Mouse (Mus musculus) CH12.LX (cell line): Measurements from ENCODE around the gene Isyna1. TPM values are rescaled to one million over a fixed set of nuclear protein-coding genes. Genes with fewer than 3 reads are reported as not detected.

ENCODE experiments used
- DNase-seq: peaks from one replicate; pipeline ENCODE4 v3.0.0-alpha.2; 2013; ENCODE audit errors: extremely low read depth
- H3K27ac ChIP-seq: 2 replicates; pipeline ENCODE4 v1.5.1; 2012; ENCODE audit warnings: low read depth, mild to moderate bottlenecking, control low read depth, moderate library complexity; ENCODE audit not compliant: insufficient read depth
- H3K27me3 ChIP-seq: replicated peaks from 2 replicates; pipeline ENCODE3; 2012; ENCODE audit warnings: inconsistent platforms
- H3K36me3 ChIP-seq, 2 experiments: replicated peaks in 1 of 2; 2 replicates each; pipeline versions ENCODE3 to v1.6.1; 2012; ENCODE audit warnings: inconsistent platforms in 1 of 2, low read length in 1 of 2, mild to moderate bottlenecking in 1 of 2, mixed read lengths in 1 of 2, moderate library complexity in 1 of 2; ENCODE audit not compliant: control insufficient read depth in 1 of 2, insufficient read depth in 1 of 2
- H3K4me1 ChIP-seq, 2 experiments: 2 replicates each; pipeline ENCODE4 v1.6.1; 2012; ENCODE audit warnings: inconsistent platforms in 1 of 2, moderate library complexity in 1 of 2; ENCODE audit not compliant: insufficient read depth in 2 of 2, control insufficient read depth in 1 of 2
- H3K4me2 ChIP-seq: 2 replicates; pipeline ENCODE4 v1.6.1; 2012; ENCODE audit warnings: low read depth, mild to moderate bottlenecking, control low read depth; ENCODE audit not compliant: poor library complexity, insufficient read depth, severe bottlenecking
- H3K4me3 ChIP-seq, 3 experiments: fragments of 150-350 bp in 1 of 3; sonication (generic) in 1 of 3; replicated peaks in 1 of 3; 2 replicates each; pipeline versions ENCODE3 to v1.5.1; 2011 to 2012; ENCODE audit warnings: low read depth in 2 of 3, low read length in 2 of 3, mild to moderate bottlenecking in 2 of 3, moderate library complexity in 2 of 3, control low read depth in 1 of 3, improper control_type of control experiment in 1 of 3, inconsistent platforms in 1 of 3, mixed read lengths in 1 of 3; ENCODE audit not compliant: poor library complexity in 1 of 3
- H3K79me2 ChIP-seq: replicated peaks from 2 replicates; pipeline ENCODE4 v1.6.1; 2012; ENCODE audit warnings: mild to moderate bottlenecking, moderate library complexity; ENCODE audit not compliant: control insufficient read depth, poor library complexity, insufficient read depth, severe bottlenecking; ENCODE audit errors: extremely low read depth
- H3K9ac ChIP-seq: 2 replicates; pipeline ENCODE4 v1.6.1; 2012; ENCODE audit warnings: low read depth, mild to moderate bottlenecking, control low read depth, moderate library complexity; ENCODE audit not compliant: insufficient read depth
- H3K9me3 ChIP-seq: replicated peaks from 2 replicates; pipeline ENCODE3; 2012; ENCODE audit warnings: low read length, inconsistent platforms, mixed read lengths
- BHLHE40 ChIP-seq: IDR thresholded peaks from 2 replicates; pipeline ENCODE4 v1.6.1; 2011; ENCODE audit warnings: mild to moderate bottlenecking, low read depth, low read length, improper control_type of control experiment
- CHD1 ChIP-seq: IDR thresholded peaks from 2 replicates; pipeline ENCODE4 v1.6.1; 2012; ENCODE audit warnings: low read depth, low read length, improper control_type of control experiment, inconsistent platforms
- CHD2 ChIP-seq: IDR thresholded peaks from 2 replicates; pipeline ENCODE4 v1.6.1; 2011; ENCODE audit warnings: low read length, improper control_type of control experiment
- CTCF ChIP-seq, 2 experiments: IDR thresholded peaks in 1 of 2; conservative IDR thresholded peaks in 1 of 2; 2 replicates each; pipeline ENCODE4 v1.5.1; 2011 to 2012; ENCODE audit warnings: low read depth in 2 of 2, low read length in 2 of 2, improper control_type of control experiment in 1 of 2, inconsistent platforms in 1 of 2, mild to moderate bottlenecking in 1 of 2, moderate library complexity in 1 of 2
- ELF1 ChIP-seq: IDR thresholded peaks from 2 replicates; pipeline ENCODE4 v1.6.1; 2014; ENCODE audit warnings: low read depth, mild to moderate bottlenecking, inconsistent platforms, low read length, improper control_type of control experiment
- EP300 ChIP-seq: IDR thresholded peaks from 2 replicates; pipeline ENCODE4 v1.6.1; 2011; ENCODE audit warnings: low read length, improper control_type of control experiment
- ETS1 ChIP-seq: conservative IDR thresholded peaks from 2 replicates; pipeline ENCODE4 v1.6.1; 2012; ENCODE audit warnings: low read depth, mild to moderate bottlenecking, inconsistent platforms, low read length, improper control_type of control experiment, moderate library complexity
- HCFC1 ChIP-seq: IDR thresholded peaks from 2 replicates; pipeline ENCODE4 v1.6.1; 2012; ENCODE audit warnings: low read depth, mild to moderate bottlenecking, inconsistent platforms, low read length, improper control_type of control experiment
- MAFK ChIP-seq: IDR thresholded peaks from 2 replicates; pipeline ENCODE4 v1.6.1; 2011; ENCODE audit warnings: low read length, improper control_type of control experiment; ENCODE audit not compliant: insufficient replicate concordance
- MAZ ChIP-seq: IDR thresholded peaks from 2 replicates; pipeline ENCODE4 v1.6.1; 2012; ENCODE audit warnings: low read depth, mild to moderate bottlenecking, inconsistent platforms, low read length, improper control_type of control experiment, moderate library complexity
- MEF2A ChIP-seq: IDR thresholded peaks from 2 replicates; pipeline ENCODE4 v1.6.1; 2014; ENCODE audit warnings: low read depth, mild to moderate bottlenecking, inconsistent platforms, low read length, improper control_type of control experiment, borderline replicate concordance
- NRF1 ChIP-seq: IDR thresholded peaks from 2 replicates; pipeline ENCODE4 v1.6.1; 2014; ENCODE audit warnings: low read depth, mild to moderate bottlenecking, inconsistent platforms, low read length, improper control_type of control experiment, moderate library complexity
- POLR2A ChIP-seq: IDR thresholded peaks from 2 replicates; pipeline ENCODE4 v1.6.1; 2011; ENCODE audit warnings: low read depth, mild to moderate bottlenecking, improper control_type of control experiment, low read length
- POLR2AphosphoS2 ChIP-seq: IDR thresholded peaks from 2 replicates; pipeline ENCODE4 v1.6.1; 2011; ENCODE audit warnings: low read depth, low read length, improper control_type of control experiment
- RAD21 ChIP-seq: IDR thresholded peaks from 2 replicates; pipeline ENCODE4 v1.6.1; 2011; ENCODE audit warnings: low read depth, mild to moderate bottlenecking, low read length, improper control_type of control experiment, moderate library complexity
- RCOR1 ChIP-seq: conservative IDR thresholded peaks from 2 replicates; pipeline ENCODE4 v1.6.1; 2012; ENCODE audit warnings: low read depth, mild to moderate bottlenecking, inconsistent platforms, low read length, improper control_type of control experiment
- SIN3A ChIP-seq: IDR thresholded peaks from 2 replicates; pipeline ENCODE4 v1.6.1; 2012; ENCODE audit warnings: low read length, improper control_type of control experiment, inconsistent platforms
- SMC3 ChIP-seq: IDR thresholded peaks from 2 replicates; pipeline ENCODE4 v1.6.1; 2011; ENCODE audit warnings: low read depth, low read length, improper control_type of control experiment
- TBP ChIP-seq: conservative IDR thresholded peaks from 2 replicates; pipeline ENCODE4 v1.6.1; 2011; ENCODE audit warnings: low read depth, low read length, improper control_type of control experiment
- TCF12 ChIP-seq: IDR thresholded peaks from 2 replicates; pipeline ENCODE4 v1.6.1; 2014; ENCODE audit warnings: low read depth, mild to moderate bottlenecking, inconsistent platforms, low read length, improper control_type of control experiment
- UBTF ChIP-seq: IDR thresholded peaks from 2 replicates; pipeline ENCODE4 v1.6.1; 2012; ENCODE audit warnings: low read depth, mild to moderate bottlenecking, inconsistent platforms, low read length, improper control_type of control experiment, moderate library complexity
- USF2 ChIP-seq: conservative IDR thresholded peaks from 2 replicates; pipeline ENCODE4 v1.6.1; 2011; ENCODE audit warnings: low read depth, low read length, improper control_type of control experiment
- ZC3H11A ChIP-seq: IDR thresholded peaks from 2 replicates; pipeline ENCODE4 v1.6.1; 2012; ENCODE audit warnings: low read depth, mild to moderate bottlenecking, inconsistent platforms, low read length, improper control_type of control experiment
- ZMIZ1 ChIP-seq: IDR thresholded peaks from 2 replicates; pipeline ENCODE4 v1.6.1; 2012; ENCODE audit warnings: low read depth, mild to moderate bottlenecking, inconsistent platforms, low read length, improper control_type of control experiment
- ZNF384 ChIP-seq: IDR thresholded peaks from 2 replicates; pipeline ENCODE4 v1.6.1; 2012; ENCODE audit warnings: low read depth, low read length, improper control_type of control experiment, inconsistent platforms
- dilution Hi-C: fragments of 300-500 bp; cut with MboI; formaldehyde crosslinking; loops from 2 replicates; pipeline ENCODE4 v1.14.3; 2020; ENCODE audit warnings: low sequenced_read_pairs; ENCODE audit not compliant: extremely low pct_unique_long_range_greater_than_20kb, extremely low pct_ligation_motif_present
- in situ Hi-C: fragments of 300-500 bp; cut with MboI; formaldehyde crosslinking; loops from 3 replicates; pipeline ENCODE4 v1.14.3; 2019; ENCODE audit warnings: low sequenced_read_pairs, low pct_ligation_motif_present, low pct_unique_long_range_greater_than_20kb, mixed read lengths
- polyA plus RNA-seq: library from polyadenylated mRNA; unstranded; fragments of >175 nt; gene quantifications from 2 replicates; pipeline ENCODE4 v1.2.1, GENCODE M21; 2012; ENCODE audit warnings: low read depth; ENCODE audit not compliant: insufficient read length
- total RNA-seq, 2 experiments: library from RNA; depleted of rRNA; stranded (reverse); fragments of 300-350 nt in 1 of 2; fragments of >200 nt in 1 of 2; gene quantifications; 2 replicates each; pipeline ENCODE4 v1.2.3; 2012 to 2014

Gene Isyna1
- total and polyA plus RNA-seq, 3 experiments: 99.9 to 163 (median 141) TPM

DNA sequence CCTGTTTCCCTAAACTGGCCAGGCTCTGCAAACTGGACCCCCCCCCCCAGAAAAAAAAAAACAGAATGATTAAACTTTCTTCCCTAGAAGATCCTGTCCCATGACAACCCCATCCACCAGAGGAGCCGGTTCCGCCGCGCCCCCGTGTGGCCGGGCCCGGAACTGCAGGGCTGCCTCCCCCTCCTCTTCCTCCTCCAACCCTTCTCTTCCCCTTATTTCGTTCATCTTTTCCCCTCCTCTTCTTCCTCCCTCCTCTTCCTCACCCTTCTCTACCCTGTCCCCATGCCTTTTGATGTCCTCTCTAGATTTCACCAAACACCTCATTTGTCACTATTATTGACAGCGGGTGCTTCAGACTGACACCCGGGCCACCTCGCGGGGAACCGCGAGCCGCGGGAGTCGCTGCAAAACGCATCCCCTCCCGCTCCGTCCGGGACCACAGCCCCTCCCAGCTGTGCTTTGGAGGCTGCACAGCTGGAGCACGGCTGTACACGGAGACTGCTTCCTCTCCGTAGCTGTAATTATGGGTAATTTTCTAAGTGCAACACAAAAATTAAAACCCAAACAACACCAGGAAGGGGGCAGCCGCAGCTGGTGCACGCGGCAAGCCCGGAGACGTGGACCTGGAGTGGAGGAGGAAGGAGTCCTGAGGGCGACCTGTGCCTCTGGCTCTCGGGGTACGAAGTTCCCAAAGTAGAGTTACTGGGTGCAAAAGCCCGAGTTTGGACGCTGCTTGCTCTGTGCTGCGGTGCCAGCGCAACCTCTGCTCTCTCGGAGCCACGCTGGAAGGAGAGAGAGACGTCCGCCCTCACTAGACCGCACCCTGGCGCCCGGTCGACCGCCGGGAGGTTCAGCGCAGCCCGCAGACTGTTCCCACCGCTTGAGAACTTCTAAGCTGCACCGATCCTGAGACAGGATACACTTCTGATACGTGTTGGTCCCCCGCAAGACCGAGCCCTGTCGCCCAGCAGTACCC, 16.9 kb downstream of the Isyna1 start:
- peak; percentile 77 for DNase-seq
- TF ChIP-seq BHLHE40 (peak; percentile 26; the same call in 1 of the 2 replicates), POLR2AphosphoS2 (no peak), ETS1 (0 out of 2 replicates have a peak, but pooled peaks have one; percentile 11), MAZ (peak; percentile 67), EP300 (no peak), RCOR1 (peak; percentile 36; the same call in 1 of the 2 replicates), MEF2A (peak; percentile 42; the same call in 1 of the 2 replicates), NRF1 (0 out of 2 replicates have a peak, but pooled peaks have one; percentile 5), MAFK (no peak), CHD1 (no peak; the same call in 1 of the 2 replicates), UBTF (peak; percentile 60; the same call in 1 of the 2 replicates), ZNF384 (peak; percentile 78), SIN3A (peak; percentile 19; the same call in 1 of the 2 replicates), ZC3H11A (no peak), CHD2 (no peak; the same call in 1 of the 2 replicates), HCFC1 (no peak), SMC3 (peak; percentile 52), ELF1 (peak; percentile 66), TCF12 (peak; percentile 40), TBP (no peak), ZMIZ1 (0 out of 2 replicates have a peak, but pooled peaks have one; percentile 39), POLR2A (0 out of 2 replicates have a peak, but pooled peaks have one; percentile 5), CTCF (conservative IDR thresholded peaks at IDR 0.05 in 1 of 2, IDR thresholded peaks at IDR 0.05 in 1 of 2; ENCODE audit: low read depth in 2 of 2, low read length in 2 of 2) (peak; percentile 65 to 83), RAD21 (peak; percentile 47), USF2 (no peak)
- H3K9me3 ChIP-seq: no peaks in the 10 kb centered on the region
- H3K79me2 ChIP-seq: 0 out of 2 replicates have a peak, but pooled peaks cover 6% of the 10 kb centered on the region
- H3K36me3 ChIP-seq: peaks cover 0 to 3% of the 10 kb centered on the region in 2 experiments
- dilution Hi-C loops (no loop called here), in situ Hi-C loops (loop anchor here (5.0 kb wide), 1 partner anchor 36 kb away; no protein-coding TSS in a partner anchor)
- peak overlapping the region; percentile 84 for H3K4me2 ChIP-seq
- H3K27ac ChIP-seq: peak overlapping the region; percentile 90
- H3K4me3 ChIP-seq: peak overlapping the region; percentile 61 to 79 (median 65)
- peak overlapping the region; percentile 60 for H3K9ac ChIP-seq
- peaks cover 24 to 68% of the 10 kb centered on the region in 2 experiments for H3K4me1 ChIP-seq
- no peaks in the 10 kb centered on the region for H3K27me3 ChIP-seq
